Mouse (Mus musculus) neutrophil, adult 5-6 weeks (primary cell): Measurements from ENCODE around the gene Sct. TPM values are rescaled to one million over a fixed set of nuclear protein-coding genes. Genes with fewer than 3 reads are reported as not detected.

Experiments used
- ATAC-seq: fragments of 151-379, 151-347 bp; 2 replicates; pipeline ENCODE4 v1.8.0; 2017; ENCODE audit warnings: mild to moderate bottlenecking, moderate TSS enrichment; ENCODE audit not compliant: insufficient number of reproducible peaks, poor library complexity, low FRiP score, severe bottlenecking; ENCODE audit errors: extremely low read depth
- total RNA-seq: library from RNA; stranded (forward); fragments of 200-1000 nt; gene quantifications from 2 replicates; pipeline ENCODE4 v1.2.3, GENCODE M21; 2017

The Sct gene
- total RNA-seq, 1 experiment from 2014 or later = not detected

DNA sequence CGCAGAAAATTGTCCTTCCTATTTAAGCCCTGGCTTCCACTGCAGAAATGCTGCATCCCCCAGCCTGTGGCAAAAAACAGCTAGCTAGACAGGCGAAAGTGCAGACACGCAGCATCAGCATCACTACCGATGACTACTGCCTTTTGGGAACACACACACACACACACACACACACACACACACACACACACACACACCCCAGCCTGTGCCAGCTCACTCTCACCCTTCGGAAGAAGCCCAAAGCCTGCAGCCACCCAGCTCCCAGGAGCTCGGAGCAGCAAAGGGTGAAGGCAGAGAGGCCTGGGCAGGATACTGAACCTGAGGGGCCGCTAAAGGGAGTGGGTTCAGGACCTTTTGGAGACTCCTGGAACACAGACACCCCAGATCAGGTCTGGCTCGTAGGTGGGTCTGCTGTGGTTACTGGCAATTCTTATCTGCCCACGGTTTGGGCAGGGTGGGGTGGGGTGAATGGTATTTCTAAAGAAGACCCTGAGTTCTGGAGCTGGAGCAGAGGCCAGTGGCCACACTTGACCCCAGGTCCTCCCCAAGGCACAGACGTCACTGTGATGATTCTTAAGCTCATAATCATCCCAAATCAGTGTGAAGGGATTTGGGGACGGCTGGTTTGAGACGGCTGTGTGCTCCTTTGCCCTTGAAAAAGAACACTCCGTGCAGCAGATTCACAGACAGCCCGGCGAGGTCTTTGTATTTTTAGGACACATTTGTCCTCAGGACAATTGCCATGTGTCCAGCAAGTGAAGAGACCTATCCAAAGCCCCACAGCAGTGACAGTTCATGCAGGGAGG, 13.9 kb upstream of the Sct start:
- ATAC-seq = no peak

DNA sequence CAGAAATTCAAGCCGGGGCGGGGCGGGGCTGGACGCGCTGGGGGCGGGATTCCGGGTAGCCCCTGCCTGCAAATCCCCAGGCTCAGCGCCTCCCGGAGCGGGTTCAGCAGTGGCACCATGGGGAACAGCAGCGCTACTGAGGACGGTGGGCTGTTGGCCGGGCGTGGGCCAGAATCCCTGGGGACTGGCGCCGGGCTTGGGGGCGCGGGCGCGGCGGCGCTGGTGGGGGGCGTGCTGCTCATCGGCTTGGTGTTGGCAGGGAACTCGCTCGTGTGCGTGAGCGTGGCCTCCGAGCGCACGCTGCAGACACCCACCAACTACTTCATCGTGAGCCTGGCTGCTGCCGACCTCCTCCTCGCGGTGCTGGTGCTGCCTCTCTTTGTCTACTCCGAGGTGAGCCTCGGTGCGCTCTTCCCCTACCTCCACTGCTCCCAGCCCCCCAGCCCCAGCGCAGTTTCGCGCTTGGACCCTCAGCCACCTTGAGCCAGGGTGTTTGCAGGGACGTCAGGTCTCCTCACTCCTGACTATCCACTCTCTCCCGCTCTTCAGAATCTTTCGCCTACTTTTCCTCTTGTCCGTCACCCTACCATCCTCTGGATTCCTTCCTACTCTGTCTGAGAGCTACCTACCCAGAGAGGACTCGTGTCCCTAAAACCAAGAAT, 13.1 kb upstream of the Sct start, which contains the start of gene Drd4:
Gene Drd4, plus strand, starts transcription at position 86 of the 662 bp plus-strand sequence.
- no peak for ATAC-seq

- ATAC-seq = no peak
Measured at GRCm38 (mm10) chr7:141288042-141288441, 9.1 kb upstream of the Sct start.

DNA sequence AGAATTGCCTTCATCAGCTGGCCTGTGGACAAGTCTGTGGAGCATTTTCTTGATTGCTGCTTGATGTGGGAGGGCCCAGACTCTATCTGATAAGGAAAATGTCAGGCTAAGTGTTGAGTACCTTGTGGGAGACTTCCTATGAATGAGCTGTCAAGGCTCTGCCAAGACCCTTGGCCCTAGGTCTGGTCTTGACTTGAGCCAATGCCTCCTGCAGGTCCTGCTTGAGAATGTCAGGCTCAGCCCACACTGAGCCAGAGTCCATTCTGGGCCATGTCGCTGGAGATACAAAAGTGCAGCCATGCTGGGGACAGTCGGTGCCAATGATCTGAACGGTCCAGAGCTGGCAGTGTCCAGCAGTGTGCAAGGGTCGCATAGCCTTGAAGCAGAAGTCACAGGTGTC, 3.8 kb upstream of the Sct start:
- no peak for ATAC-seq

- no peak for ATAC-seq
Measured at GRCm38 (mm10) chr7:141281442-141281841, 2.5 kb upstream of the Sct start.

- no peak for ATAC-seq
Measured at GRCm38 (mm10) chr7:141277701-141278678, 943 bp downstream of the Sct start.

DNA sequence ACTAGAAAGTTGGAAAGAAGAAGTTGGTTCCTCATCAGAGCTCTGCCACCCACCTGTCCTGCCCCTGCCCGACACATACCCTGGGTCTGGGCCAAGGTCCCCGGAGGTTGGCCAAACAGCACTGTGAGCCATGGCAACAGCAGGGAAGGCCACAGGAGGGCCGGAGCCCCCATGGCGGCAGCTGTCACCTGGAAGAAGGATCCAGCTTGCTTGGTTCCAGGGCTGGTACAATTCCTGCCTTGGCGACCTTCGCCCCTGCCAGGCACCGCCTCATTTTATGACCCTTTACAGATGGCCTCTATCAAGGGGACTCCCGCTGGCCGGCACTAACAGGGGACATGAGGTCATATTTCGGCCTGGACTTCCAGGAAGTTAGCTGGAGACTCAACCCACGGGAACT, 2.4 kb downstream of the Sct start, which contains the start of gene Cdhr5:
Gene Cdhr5, minus strand, starts transcription at position 241 of the 400 bp plus-strand sequence.
- peak; percentile 34; the same call in 1 of the 2 replicates for ATAC-seq

DNA sequence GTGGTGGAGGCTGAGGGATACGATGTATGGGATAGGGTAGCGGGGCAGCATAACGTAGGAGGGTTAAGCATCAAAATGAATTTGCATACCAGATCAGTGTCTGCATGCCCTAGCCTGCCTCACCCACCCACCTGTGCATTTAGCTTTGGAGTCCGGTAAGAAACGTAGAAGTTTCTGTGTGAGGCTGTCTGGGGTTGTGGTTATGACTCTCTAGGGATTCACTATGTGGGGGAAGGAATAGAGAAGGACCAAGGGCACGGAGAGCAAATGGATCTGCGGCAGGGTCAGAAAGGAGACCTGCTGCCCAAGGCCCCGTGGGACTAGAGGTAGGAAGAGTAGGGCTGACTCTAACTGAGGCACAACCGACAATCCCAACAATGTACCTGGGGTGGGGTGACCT, 3.6 kb downstream of the Sct start:
- no peak for ATAC-seq

DNA sequence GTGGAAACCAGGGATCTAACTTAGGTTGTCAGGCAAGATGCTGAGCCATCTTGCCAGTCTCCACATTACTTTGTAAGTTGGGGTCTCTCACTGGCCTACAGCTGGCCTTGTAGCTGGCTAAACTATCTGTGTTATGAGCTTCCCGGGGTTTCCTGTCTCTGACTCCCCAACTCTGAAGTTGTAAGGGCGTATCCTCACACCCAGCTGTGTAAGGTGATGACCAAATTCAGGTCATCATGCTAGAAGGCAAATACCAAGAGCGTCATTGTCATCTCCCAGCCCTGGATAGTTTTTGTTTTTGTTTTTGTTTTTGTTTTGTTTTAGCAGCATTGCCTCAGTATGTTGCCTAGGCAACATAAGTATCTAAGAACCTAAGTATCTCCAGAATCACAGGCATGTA, 8.3 kb downstream of the Sct start:
- ATAC-seq = no peak

DNA sequence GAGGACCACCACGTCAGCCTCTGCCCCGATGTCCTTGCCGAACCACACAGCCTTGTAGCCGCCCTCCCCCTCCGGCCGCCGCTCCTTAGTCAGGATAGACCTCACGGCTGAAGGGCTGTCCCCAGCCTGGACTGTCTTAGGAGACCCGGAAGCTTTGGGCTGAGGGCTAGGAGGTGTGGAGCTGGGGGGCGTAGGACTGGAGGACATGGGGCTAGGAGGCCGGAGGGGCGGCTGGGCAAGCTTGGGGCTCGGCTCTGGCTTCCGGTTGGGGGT, 9.7 kb downstream of the Sct start:
- no peak for ATAC-seq

- ATAC-seq = no peak
Measured at GRCm38 (mm10) chr7:141268466-141269272, 10.3 kb downstream of the Sct start.

- ATAC-seq = peak; percentile 78
Measured at GRCm38 (mm10) chr7:141265739-141266561, 13.0 kb downstream of the Sct start, which contains the start of gene Irf7. Irf7 (minus strand) TSS chr7:141266481.

- 0 out of 2 replicates have a peak, but pooled peaks have one; percentile 1 for ATAC-seq
Measured at GRCm38 (mm10) chr7:141265411-141265738, 13.6 kb downstream of the Sct start.

DNA sequence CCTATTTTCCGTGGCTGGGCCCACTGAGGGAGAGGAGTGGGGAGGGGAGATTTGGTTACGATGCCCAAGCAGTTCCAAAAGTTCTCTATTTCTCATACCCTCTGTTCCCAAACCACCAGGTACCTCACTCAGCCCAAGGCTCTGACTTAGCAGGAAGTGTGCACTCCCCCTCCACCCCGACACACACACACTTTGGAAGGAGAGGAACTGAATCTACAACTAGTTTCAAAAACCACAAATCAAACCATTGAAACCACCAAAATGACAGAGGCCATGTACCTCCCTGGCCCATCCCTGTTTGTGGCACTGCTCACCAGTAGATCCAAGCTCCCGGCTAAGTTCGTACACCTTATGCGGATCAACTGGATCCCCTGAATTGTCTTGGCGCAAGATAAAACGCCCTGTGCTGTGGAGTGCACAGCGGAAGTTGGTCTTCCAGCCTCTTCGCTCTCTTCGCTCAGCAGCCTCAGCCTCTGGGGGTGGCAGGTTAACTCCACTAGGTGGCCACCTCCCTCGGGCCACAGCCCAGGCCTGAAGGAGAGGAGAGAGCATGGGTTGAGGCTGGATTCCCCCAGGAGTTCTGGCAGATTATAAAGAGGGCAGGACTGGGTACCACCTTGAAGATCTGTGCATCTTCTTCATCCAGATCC, 14.0 kb downstream of the Sct start:
- ATAC-seq = peak; percentile 45

- no peak for ATAC-seq
Measured at GRCm38 (mm10) chr7:141264041-141264700, 14.8 kb downstream of the Sct start.

DNA sequence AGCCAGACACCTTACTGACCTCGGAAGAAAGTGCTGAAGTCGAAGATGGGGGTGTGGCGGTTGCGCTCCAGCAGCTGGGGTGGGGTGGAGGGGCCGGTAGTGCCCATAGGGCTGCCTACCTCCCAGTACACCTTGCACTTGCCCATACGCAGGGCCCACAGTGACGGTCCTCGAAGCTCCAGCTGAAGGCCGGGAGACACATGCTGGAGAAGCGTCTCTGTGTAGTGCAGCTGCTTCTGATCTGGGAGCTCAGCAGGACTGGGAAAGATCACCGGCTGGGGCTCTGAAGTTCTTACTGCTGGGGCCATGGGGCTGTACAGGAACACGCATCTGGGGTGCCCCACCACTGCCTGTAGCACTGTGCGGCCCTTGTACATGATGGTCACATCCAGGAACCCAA, 15.3 kb downstream of the Sct start:
- no peak for ATAC-seq

- ATAC-seq = no peak
Measured at GRCm38 (mm10) chr7:141261480-141261879, 17.5 kb downstream of the Sct start.
